Mouse (Mus musculus): Measurements from ENCODE around the gene Wrnip1. TPM values are rescaled to one million over a fixed set of nuclear protein-coding genes. Genes with fewer than 3 reads are reported as not detected.

The Wrnip1 gene
- 12.5 and 14.3 TPM in 2 replicates for polyA plus RNA-seq (2015; fragmentation: Nextera tagmentation; extraction: Ambion mirVana)

GRCm38 (mm10) chr13:32801693-32802221, at the start of gene Wrnip1:
Wrnip1 (plus strand) TSS chr13:32802038.

GRCm38 (mm10) chr13:32783816-32784215, 18.0 kb upstream of the Wrnip1 start, which contains the start of gene Mylk4:
Mylk4 (minus strand) TSS chr13:32783954.

GRCm38 (mm10) chr13:32802259-32803081, 632 bp downstream of the Wrnip1 start, which contains the start of gene D930007J09Rik:
D930007J09Rik (minus strand) TSS chr13:32802849.

DNA sequence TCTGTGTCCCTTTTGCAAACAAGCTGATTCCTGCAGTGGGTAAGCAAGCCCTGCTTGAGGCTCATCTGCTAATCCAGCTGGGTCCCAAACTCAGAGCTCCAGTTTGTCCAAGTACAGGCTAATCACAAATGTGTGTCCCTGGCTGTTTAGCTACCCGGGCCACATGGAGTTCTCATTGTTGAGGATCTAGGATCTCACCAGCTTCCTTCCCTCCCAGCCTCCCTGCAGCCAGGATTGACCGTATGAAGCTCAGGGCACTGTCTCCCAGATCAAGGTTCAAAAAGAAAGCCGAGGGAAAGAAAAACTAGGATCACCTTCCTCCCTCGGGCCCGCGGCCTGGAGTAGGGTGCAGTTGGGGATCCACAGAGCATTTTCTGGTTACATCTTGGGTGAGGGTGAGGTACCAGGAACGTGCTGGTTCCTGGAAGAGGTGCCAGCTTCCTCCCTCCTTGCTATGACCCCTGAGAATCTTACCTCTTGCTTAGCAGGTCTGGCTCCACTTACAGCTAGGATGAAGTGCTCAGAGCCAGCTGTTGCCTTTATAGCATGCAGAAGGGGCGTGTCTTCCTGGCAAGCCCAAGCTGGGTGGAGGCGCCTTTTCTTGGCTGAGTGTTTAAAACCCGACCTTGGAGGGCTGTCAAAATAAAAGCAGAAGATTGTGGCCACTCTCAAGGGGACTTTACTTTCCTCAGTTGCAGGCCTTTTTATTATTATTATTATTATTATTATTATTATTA, 49.0 kb downstream of the Wrnip1 start, which contains the start of gene Serpinb1a:
Serpinb1a (minus strand) TSS at position 518 of the 737 bp plus-strand sequence.

Other genes with a start within 250 kb of the Wrnip1 start
- 0.07 TPM in 1 of 2 replicates, not detected in the other for gene Mylk4, start 18.1 kb upstream of the Wrnip1 start, polyA plus RNA-seq (2015; fragmentation: Nextera tagmentation; extraction: Ambion mirVana)
- gene D930007J09Rik, start 811 bp downstream of the Wrnip1 start, polyA plus RNA-seq (2015; fragmentation: Nextera tagmentation; extraction: Ambion mirVana) = not detected in 2 replicates
- 50.3 and 57.8 TPM in 2 replicates for gene Serpinb1a, start 49.1 kb downstream of the Wrnip1 start, polyA plus RNA-seq (2015; fragmentation: Nextera tagmentation; extraction: Ambion mirVana)
- 0.22 and 0.31 TPM in 2 replicates for gene Serpinb1c, start 96.2 kb downstream of the Wrnip1 start, polyA plus RNA-seq (2015; fragmentation: Nextera tagmentation; extraction: Ambion mirVana)
- gene Serpinb6b, start 163.2 kb downstream of the Wrnip1 start, polyA plus RNA-seq (2015; fragmentation: Nextera tagmentation; extraction: Ambion mirVana) = 44.0 and 44.5 TPM in 2 replicates
- 15.2 and 15.3 TPM in 2 replicates for gene Serpinb9, start 201.2 kb downstream of the Wrnip1 start, polyA plus RNA-seq (2015; fragmentation: Nextera tagmentation; extraction: Ambion mirVana)
- 1.7 and 2.3 TPM in 2 replicates for gene Serpinb9b, start 225.4 kb downstream of the Wrnip1 start, polyA plus RNA-seq (2015; fragmentation: Nextera tagmentation; extraction: Ambion mirVana)

All from urinary bladder, postnatal 0 days (tissue).